Mouse (Mus musculus) left cerebral cortex, postnatal 10 days (tissue): ENCODE measurements at regions not wholly inside any gene's neighbourhood (a gene's known extent, or its start where the extent isn't known, plus 50 kb on each side); places are given as distances from the start of the nearest gene placed in this dataset.
"Not testable (repeated sequence)": the region's sequence is repeated elsewhere in the genome, so short reads cannot be mapped to it uniquely, and the experiment has no call there.

ENCODE experiments used
- DNase-seq, 2 experiments: peaks; one replicate each; pipeline ENCODE4 v3.0.0; 2021 to 2022; ENCODE audit warnings: low spot score in 2 of 2, mixed read lengths in 1 of 2; ENCODE audit errors: extremely low spot score in 1 of 2
- intact Hi-C: fragments of 180-260 bp; cut with DNase I; formaldehyde crosslinking; loops from one replicate; pipeline ENCODE4 v1.15.1; 2025

- intact Hi-C loops: no loop called here
These were observed 199.9 kb downstream of the Dph6 start for GRCm38 (mm10) chr2:114454901-114455300.

GRCm38 (mm10) chr2:114450185-114450584 is 204.6 kb downstream of the Dph6 start:
- no peak for DNase-seq
- intact Hi-C loops: no loop called here

More at GRCm38 (mm10) chr2:114454901-114455300, 199.9 kb downstream of the Dph6 start:
- DNase-seq: no peak

GRCm38 (mm10) chr2:114443801-114444200 is 211.0 kb downstream of the Dph6 start:
- no peak for DNase-seq
- intact Hi-C loops: no loop called here

GRCm38 (mm10) chr2:114440943-114441342 is 213.8 kb downstream of the Dph6 start:
- DNase-seq: no peak
- intact Hi-C loops: no loop called here

GRCm38 (mm10) chr2:114439668-114440067 is 215.1 kb downstream of the Dph6 start:
- intact Hi-C loops: loop anchor here (10.0 kb wide), 1 partner anchor 175 kb away; no protein-coding TSS in a partner anchor
- peak in 1 of 2 experiments; percentile 45 for DNase-seq

GRCm38 (mm10) chr2:114438048-114438447 is 216.7 kb downstream of the Dph6 start:
- intact Hi-C loops: loop anchor here (10.0 kb wide), 1 partner anchor 173 kb away; no protein-coding TSS in a partner anchor

GRCm38 (mm10) chr2:114427426-114428157 is 226.3 kb upstream of the Zfp770 start:
- intact Hi-C loops: no loop called here

More at GRCm38 (mm10) chr2:114438048-114438447, 216.7 kb downstream of the Dph6 start:
- DNase-seq: no peak

GRCm38 (mm10) chr2:114419346-114419745 is 218.1 kb upstream of the Zfp770 start:
- no peak for DNase-seq
- intact Hi-C loops: no loop called here

More at GRCm38 (mm10) chr2:114427426-114428157, 226.3 kb upstream of the Zfp770 start:
- peak; percentile 29 to 31 for DNase-seq

- intact Hi-C loops: no loop called here
These were observed 211.7 kb upstream of the Zfp770 start for GRCm38 (mm10) chr2:114413013-114413412.

GRCm38 (mm10) chr2:114411940-114412715 is 210.9 kb upstream of the Zfp770 start:
- intact Hi-C loops: no loop called here
- DNase-seq: no peak

More at GRCm38 (mm10) chr2:114413013-114413412, 211.7 kb upstream of the Zfp770 start:
- no peak for DNase-seq

- intact Hi-C loops: no loop called here
- DNase-seq: no peak
These were observed 209.4 kb upstream of the Zfp770 start for GRCm38 (mm10) chr2:114410717-114411116.

GRCm38 (mm10) chr2:114409542-114409941 is 208.3 kb upstream of the Zfp770 start:
- intact Hi-C loops: no loop called here
- no peak for DNase-seq

- intact Hi-C loops: no loop called here
- DNase-seq: no peak
These were observed 206.1 kb upstream of the Zfp770 start for GRCm38 (mm10) chr2:114407408-114407807.

GRCm38 (mm10) chr2:114384566-114384965 is 183.3 kb upstream of the Zfp770 start:
- intact Hi-C loops: no loop called here

GRCm38 (mm10) chr2:114378844-114379533 is 177.7 kb upstream of the Zfp770 start:
- DNase-seq: no peak
- intact Hi-C loops: no loop called here

More at GRCm38 (mm10) chr2:114384566-114384965, 183.3 kb upstream of the Zfp770 start:
- DNase-seq: no peak

GRCm38 (mm10) chr2:114373476-114373875 is 172.2 kb upstream of the Zfp770 start:
- DNase-seq: no peak
- intact Hi-C loops: no loop called here

- DNase-seq: peak in 1 of 2 experiments; percentile 15
- intact Hi-C loops: not testable (repeated sequence)
These were observed 152.6 kb upstream of the Zfp770 start for GRCm38 (mm10) chr2:114353876-114354275.

- intact Hi-C loops: no loop called here
- peak in 1 of 2 experiments; percentile 12 for DNase-seq
These were observed 139.5 kb upstream of the Zfp770 start for GRCm38 (mm10) chr2:114340578-114341293.
